Mouse (Mus musculus) cerebellum, adult 9-11 months (tissue): ENCODE measurements around the gene Fsip1.

ENCODE experiments used
- DNase-seq: peaks from one replicate; pipeline ENCODE4 v3.0.0; 2022

Fsip1 gene

GRCm38 (mm10) chr2:118248966-118249365 is 7.8 kb downstream of the Fsip1 start:
- DNase-seq = no peak

- DNase-seq = no peak
Observed at GRCm38 (mm10) chr2:118248016-118248415, 8.8 kb downstream of the Fsip1 start.

GRCm38 (mm10) chr2:118245914-118246313 is 10.9 kb downstream of the Fsip1 start:
- peak; percentile 36 for DNase-seq

DNA sequence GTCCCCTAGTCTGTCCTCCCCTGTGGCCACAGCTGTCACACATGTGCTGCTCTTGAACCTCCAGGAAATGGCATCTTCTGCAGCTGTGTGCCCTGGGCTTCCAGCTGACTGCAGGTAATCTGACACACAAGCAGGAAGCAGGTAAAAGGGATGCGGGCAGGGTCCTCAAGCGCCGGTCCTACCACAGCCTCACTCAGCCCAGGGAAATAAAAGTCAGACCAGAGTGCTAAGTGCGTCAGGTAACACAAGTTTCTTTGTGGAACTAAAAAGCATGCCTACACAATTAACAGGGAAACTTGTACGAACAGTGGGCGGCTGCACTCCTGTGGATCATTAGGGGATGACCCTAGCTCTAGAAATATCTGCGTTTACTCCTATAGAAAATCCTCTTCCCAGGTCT is 20.6 kb downstream of the Fsip1 start:
- no peak for DNase-seq

DNA sequence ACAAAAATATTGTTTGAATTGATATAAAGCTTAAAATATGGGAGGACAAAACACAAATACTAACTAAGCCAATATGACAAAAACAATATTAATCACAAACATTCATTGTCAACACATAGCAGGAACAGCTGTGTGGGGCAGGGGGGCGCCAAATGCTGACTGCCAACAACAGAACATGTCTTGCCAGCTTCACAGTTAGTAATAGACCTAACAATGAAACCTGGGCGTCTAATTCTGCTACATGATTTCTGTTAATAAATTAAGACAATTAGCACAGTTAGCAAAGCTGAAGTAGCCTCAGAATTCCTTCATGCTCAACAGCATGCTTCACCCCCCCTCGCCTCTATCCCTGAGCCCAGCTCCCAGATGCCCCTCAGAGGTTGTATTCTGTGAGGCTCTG is 21.2 kb downstream of the Fsip1 start:
- DNase-seq = no peak

GRCm38 (mm10) chr2:118230544-118230943 is 26.2 kb downstream of the Fsip1 start:
- DNase-seq = no peak

DNA sequence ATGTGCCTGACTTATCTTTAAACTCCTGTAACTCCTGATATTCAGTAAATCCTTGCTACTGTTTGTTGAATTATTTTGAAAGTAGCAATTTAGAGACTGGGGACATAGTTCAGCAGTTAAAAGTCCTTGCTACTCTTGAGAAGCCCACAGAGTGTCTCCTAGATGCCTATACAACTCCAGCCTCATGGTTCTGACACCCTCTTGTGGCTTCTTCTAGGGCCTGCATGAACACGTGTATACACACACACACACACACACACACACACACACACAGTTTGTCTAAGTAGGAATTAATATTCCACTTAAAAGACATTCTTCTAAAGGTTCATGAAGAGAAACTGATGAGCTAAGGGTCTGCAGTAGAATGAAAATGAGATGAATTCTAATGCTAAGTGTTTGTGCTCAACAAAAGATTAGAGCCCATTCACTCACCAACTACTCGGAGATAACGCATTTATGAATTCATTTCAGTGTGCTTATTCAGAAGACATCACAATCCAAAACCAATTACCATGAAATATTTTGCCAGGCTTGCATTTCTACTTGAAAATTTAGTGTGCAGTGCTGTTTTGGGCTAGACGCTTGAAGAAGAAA is 28.2 kb downstream of the Fsip1 start:
- DNase-seq = no peak

GRCm38 (mm10) chr2:118225316-118226041 is 31.3 kb downstream of the Fsip1 start:
- no peak for DNase-seq

DNA sequence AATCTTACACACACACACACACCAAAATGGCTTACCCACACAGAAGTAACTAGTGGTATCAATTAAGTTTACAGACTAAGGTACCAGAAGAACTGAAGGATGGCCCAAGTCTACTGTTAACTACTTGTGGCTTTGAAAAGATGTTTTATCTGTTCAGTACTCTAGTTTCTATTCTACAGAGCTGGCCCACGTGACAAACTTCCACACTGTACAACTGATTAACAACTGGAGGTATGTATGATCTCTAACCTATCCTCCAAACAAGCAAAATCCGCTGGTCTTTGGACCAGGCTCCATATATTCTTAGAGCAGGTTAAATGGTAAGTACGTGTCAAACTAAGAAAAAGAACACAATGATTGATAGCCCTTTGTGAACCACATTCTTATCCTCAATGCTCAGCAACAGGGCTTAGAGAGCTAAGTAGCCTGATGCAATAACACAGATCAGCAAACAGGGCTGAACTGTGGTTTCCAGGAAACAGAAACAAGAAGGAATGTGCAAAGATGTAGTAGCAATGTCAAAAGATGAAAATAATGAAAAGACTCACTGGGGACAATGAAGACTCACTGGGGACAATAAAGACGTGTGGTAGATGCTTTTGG is 38.7 kb downstream of the Fsip1 start:
- DNase-seq = no peak

GRCm38 (mm10) chr2:118209712-118210111 is 47.1 kb downstream of the Fsip1 start:
- no peak for DNase-seq

DNA sequence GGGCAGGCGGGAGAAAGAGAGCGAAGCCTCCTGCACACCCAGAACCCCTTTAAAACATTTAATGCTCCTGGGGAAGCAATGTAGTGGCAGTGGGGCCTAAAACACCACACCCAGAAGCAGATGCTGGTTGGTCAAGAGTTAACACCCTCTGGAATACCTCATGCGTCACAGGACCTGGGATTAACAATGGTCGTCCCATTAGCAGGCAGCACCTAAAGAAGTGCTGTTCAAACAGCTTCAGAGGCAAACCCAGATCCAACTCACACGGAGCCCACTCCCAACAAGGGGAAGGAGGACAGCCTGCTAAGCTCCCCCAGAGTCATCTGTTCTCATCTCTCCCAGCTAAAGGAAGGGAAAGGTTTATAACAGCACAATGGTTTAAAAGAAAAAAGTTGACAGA is 48.1 kb downstream of the Fsip1 start:
- DNase-seq = no peak

DNA sequence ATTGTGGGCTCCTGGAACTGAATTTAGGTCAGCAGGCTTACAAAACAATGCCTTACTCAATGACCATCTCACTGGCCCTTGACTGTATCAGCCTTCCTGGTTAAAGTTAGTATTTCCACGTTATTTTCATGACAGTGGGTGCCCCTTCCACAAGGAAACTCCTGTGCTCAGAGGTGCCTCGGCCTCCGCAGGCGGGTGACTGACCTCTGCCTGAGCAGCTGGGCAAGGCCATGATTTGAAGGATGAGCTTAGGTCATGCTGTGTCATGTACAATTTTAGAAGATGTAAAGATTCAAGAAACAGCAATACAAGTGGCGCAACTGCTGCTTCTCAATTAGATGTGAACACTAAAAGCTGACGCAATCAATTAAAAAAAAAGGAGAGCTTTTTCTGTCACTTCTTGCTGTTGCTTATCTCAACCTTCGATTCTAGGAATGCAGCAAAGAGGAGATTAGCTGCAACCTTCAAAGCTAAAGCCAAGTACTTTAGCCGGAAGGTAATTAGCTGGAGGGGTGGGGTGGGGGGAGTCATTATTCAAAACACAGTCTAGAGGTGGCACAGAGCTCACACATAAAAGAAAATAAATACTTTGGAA is 50.7 kb downstream of the Fsip1 start:
- DNase-seq = no peak

GRCm38 (mm10) chr2:118204646-118205045 is 52.1 kb downstream of the Fsip1 start:
- no peak for DNase-seq

- peak; percentile 35 for DNase-seq
Observed at GRCm38 (mm10) chr2:118203739-118204461, 52.9 kb downstream of the Fsip1 start.

GRCm38 (mm10) chr2:118202934-118203333 is 53.8 kb downstream of the Fsip1 start:
- no peak for DNase-seq

- no peak for DNase-seq
Observed at GRCm38 (mm10) chr2:118201983-118202382, 54.8 kb downstream of the Fsip1 start.

DNA sequence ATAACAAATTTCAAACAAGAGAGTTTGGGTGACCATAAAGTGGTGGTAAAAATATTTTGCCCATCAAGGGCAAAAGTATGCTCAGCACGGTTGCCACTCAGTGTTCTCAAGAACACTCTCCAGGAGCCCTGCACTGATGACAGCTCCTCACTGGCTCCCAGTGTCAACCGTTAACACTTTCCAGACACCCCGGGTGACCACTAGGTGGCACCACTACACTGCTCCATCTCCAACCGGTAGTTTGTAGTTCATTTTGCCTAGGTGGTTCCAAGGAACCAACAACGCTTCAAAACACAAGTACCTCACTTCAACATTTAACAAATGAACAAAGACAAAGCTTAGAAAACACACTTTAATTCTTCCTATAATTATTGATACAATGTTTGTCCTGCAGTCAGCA is 56.9 kb downstream of the Fsip1 start:
- peak; percentile 50 for DNase-seq

GRCm38 (mm10) chr2:118196966-118197365 is 59.8 kb downstream of the Fsip1 start:
- no peak for DNase-seq

GRCm38 (mm10) chr2:118182136-118182535 is 74.6 kb downstream of the Fsip1 start:
- no peak for DNase-seq

DNA sequence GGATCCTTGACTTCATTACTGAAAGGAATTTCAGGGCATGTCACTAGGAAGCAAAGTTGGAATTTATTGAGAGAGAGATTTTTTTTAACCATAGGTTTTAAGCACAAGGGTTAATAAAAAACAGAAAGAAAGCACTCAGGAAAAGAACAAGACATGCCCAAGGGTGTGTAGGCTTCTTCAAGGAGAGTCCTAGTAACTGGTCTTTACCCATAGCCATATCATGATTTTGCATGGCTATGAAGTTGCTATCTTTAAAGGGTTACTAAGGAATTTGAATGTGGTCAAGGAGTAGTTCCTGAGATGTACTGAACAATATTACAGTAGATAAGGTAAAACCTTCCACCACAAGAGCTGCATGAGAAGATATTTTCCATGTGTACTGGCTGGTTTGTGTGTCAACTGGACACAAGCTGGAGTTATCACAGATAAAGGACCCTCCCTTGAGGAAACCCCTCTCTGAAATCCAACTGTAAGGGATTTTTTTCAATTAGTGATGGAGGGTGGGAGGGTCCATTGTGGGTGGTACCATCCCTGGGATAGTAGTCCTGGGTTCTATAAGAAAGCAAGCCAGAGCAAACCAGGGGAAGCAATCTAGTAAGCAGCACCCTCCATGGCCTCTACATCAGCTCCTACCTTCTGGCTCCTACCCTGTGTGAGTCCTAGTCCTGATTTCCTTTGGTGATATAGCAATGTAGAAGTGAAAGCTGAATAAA is 76.7 kb downstream of the Fsip1 start:
- no peak for DNase-seq

DNA sequence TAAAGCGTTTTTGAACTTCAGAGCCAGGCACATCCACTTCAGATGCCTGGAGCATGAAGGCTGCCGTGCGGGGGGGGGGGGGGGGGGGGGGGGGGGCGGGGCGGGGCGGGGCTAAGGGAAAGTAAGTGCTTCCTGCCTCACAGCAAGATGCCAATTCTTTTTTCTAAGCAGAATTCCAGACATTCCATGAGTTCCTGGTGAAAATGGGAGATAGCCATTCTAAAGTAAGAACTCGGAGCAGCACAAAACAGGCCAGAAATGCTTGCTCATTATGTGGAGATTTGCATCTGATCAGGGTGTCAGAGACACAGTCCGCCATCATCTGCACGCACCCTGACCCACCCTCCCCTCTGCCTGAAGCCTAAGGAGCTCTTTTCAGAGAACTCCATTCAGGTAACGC is 77.3 kb downstream of the Fsip1 start:
- no peak for DNase-seq

DNA sequence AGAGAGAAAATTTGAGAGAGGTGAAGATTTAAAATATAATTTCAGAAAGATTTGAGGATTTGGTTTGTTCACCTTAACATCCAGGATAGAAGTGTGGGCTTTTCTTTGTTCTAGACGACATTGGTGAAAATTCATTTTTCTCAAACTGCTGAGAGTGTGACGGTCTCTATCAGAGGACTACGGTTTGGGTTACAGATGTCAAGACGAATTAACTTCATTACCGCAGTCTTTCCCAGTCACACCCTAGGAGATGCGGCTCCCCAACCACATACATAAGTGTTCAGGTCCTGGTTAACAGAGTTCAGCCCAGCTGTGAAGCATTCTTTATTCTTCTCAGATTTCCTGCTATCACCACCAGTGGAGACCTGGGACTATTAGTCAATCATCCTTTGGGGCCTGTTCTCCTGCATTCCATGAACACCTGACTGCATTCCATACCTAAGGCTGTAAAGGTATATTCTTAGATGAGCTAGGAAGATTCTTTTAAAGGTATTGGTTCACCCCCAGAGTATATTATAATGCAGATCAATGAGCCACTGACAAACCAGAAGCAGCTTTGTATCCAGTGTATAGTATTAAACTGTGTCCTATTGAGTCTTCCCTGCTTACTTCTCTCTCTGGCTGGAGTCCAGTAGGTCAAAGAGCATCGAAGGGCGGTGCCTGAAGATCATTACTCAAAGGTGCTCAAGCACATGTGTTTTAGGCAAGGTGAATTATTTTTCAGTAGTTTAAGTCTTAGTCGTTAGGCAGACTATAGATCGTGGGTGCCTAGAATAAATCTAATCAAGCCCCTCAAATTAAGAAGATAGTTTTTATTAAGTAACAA is 82.0 kb downstream of the Fsip1 start:
- no peak for DNase-seq
